Mouse (Mus musculus) neural tube, embryonic 10.5 days (tissue): ENCODE data around the gene Ppa1.
A peak's percentile ranks its signal among the peaks of the same experiment; 100 is the strongest.

Experiments used
- DNase-seq: peaks from one replicate; pipeline ENCODE4 v3.0.0-alpha.2; 2017; ENCODE audit warnings: low spot score; ENCODE audit errors: extremely low spot score

Ppa1 gene

DNA sequence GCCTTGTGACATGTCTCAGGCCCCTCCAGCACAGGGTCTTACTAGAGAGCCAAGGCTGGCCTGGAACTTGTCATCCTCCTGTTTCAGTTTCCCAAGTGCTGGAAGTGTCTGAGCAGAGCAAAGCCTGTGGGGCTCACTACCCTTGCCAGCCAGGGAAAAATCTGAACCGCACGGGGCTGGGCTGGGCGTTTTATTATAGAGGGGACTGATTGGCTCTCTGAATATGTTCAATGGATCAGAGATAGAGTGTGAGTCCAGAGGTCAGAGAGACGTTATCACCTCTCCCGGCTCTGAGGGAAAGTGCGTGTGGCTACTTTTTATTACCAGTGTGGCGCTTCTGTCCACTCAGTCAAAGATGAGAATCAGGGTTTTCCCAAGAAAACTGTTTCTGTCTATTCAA is 1.8 kb upstream of the Ppa1 start:
- no peak for DNase-seq

DNA sequence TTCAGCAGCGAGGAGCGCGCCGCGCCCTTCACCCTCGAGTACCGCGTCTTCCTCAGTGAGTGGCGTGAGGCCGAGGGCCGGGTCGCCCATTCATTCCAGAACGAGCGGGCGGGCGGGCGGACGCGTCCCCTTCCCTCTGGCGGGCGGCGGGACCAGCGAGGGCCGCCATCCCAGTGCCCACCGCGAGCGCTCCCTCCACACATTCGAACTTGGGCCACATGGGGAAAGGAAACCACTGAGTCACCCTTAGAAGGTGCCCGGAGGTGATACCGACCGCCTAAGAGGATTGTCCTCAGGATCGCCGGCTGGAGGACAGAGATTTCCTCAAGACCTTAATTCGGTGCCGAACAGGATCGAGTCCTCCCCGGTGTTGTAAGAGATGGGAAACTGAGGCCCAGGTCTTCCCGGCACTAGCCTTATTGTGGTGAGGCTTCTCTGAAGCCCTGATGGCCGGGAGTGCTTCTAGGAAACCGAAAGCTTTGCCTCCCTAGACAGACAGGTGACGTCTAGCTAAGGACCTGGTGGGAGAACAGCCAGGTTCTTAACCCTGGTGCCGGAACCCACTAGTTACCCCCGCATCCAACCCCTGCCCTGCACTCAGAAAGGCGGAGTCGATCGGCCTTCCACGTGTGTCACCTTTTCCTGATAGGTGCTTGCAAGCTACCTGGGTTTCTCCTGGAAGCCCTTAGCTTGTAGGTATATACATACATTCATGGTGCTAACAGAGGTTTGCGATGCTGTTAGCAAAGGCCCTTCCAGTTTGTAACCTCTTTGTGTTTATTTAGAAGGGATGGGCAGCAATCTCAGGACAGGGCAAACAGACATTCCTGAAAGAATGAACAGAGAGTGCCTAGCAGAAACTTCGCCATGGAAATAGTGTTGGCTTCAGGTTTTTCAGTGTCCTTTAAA is 639 bp downstream of the Ppa1 start:
- DNase-seq, result no peak

DNA sequence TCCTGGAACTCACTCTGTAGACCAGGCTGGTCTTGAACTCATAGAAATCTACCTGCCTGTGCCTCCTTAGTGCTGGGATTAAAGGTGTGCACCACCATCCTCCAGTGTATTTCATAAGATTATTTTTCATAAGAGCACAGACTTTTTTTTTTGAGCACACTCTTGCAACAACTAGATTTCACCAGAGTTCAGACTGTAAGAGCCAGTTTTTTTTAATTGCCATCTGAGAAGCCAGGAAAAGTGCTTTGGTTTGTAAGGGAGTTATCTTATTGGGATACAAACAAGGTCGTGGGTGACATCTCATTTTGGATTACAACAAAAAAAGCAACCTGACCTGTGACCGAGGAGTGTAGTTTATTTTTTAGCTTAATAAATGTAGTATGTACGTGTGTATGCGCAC is 5.8 kb downstream of the Ppa1 start:
- DNase-seq, result no peak

DNA sequence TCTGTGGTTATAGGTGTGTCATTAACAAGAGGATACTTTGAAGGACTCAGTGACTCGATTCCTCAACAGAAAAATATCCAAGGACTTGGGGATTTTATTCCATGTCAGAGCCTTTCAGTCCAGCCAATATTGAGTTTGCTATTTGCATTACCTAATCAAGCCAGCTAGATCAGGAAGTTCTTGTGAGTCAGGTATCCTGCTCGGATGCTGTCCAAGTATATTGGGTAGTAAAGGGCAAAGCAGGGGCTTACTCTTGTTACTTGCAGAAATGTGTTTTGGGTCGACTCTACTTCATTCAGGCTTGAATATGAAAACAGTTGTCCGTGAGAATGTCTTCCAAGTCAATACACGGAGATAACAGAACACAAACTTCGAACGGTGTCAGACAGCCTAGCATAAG is 6.3 kb downstream of the Ppa1 start:
- no peak for DNase-seq

DNA sequence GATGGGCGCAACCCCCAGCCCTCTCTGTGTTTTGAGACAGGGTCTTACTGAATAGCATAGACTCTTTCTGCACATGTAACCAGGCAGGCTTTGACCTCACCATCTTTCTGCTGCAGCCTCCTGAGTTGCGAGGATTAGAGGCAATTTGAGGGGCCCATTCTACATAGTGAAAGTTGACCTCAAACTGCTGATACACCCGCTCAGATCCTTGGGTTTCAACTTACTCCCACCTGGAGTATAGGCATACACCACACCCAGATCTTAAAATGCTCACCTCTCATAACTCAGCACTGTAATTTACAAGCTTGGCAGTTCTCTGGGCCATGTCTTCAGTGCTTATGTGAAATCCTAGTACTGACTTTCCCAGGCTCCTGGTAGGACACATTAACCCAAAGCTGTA is 6.8 kb downstream of the Ppa1 start:
- DNase-seq, result no peak

DNA sequence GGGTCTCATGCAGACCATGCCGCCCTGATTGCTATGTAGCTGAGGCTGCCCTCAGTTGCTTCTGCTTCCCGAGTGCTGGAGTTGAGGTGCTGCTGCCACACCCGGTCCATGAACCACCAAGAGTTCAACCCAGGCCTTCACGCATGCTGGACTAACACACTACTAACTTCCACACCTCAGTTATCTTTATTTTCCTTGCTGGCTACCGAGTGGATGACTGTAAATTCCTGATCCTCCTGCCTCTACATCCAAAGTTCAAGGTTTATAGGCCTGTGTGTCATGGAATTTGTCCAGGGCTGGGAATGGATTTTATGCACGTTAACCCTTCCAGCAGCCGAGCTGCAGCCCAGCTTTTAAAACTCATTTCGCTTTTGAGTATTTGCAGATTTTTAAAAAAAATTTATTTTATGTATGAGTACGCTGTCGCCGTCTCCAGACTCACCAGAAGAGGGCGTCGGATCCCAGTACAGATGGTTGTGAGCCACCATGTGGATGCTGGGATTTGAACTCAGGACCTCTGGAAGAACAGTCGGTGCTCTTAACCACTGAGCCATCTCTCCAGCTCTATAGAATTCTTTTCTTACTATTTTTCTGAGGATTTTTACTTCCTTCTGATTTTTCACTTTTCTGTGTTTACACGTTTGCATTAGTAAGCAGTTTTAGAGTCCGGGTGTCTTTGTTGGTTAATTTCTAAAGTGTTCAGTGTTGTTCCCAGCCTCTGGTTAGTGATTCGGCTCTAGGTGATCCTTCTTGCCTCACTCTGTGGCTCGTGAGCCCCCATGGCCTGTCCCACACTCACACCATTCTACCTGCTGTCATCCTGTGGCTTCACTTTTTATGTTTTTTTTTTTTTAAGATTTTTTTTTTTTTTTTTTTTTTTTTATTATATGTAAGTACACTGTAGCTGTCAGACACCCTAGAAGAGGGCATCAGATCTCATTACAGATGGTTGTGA is 8.9 kb downstream of the Ppa1 start:
- no peak for DNase-seq

DNA sequence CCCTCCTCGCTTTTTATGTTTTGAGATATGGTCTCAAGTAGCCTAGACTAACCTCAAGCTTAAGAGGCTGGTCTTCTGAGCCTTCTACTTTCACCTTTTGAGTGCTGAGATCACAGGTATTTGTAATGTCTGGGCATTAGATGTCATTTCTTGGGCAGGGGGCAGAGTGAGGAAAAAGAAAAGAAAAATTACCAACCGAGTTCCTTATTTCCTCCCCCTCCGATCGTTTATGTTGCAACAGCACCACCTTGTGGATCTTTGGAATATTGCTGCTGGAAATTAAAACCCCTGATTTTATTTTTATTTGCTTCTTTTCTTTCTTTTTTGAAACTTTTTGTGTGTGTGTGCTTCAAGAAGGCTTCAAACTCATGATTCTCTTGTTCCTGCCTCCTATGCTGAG is 9.6 kb downstream of the Ppa1 start:
- DNase-seq, result peak; percentile 47

DNA sequence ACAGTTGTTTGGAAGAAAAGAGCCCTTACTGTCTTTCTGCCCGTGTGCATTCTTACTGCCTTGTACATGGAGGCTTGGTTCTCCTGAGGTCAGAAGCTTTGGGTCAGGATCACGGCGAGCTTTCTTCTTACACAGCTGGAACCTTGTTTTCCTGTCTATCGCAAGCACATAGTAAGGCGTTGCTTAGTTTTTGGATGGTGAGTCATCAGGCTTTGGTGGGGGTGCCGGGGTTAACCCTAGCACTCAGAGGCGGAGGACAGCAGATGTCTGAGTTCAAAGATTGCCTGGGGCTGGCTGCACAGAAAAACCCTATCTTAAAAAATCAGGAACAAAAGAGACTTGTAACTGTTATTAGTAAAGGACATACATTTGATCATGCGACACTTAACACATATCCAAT is 13.5 kb downstream of the Ppa1 start:
- DNase-seq, result no peak

DNA sequence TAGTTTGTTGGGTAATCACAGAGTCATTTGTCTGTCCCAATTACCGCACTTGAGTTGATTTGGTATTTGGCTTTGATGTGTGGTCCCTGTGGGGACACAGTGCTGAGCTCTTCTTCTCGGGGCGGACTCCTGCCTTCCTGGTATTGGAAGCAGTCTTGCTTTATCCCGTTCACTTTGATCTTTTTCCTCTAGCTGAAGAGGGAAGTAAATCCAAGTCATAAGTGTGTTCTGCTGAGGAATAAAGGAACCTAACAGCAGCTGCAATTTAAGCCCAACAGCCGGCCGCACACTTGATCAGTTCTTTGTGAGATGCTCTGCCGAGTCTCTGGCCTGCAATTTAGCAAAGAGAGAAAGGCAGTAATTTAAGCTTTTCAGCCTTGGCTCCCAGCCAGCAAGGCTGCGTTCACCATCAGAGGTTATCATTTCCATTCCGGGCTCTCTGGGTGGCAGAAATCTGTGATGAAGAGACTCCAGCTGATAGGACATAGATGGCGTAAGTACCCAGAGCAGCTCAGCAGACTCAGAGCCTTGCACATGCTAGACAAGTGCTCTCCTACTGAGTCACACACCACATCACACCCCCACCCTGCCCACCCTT is 14.1 kb downstream of the Ppa1 start:
- no peak for DNase-seq

DNA sequence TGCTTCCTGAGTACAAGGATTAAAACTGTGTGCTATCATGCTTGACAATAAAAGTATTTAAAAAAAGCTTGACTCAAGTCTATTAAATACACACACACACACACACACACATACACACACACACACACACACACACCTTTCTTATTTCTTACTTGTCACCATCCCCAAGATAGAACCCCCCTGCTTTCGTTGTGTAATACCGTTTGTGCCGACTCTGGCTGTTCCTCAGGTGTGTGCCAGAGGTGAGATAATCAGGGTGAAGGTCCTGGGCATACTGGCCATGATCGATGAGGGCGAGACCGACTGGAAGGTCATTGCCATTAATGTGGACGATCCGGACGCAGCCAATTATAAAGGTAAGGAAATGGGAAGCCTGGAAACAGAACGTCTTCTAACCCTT is 16.8 kb downstream of the Ppa1 start:
- no peak for DNase-seq

DNA sequence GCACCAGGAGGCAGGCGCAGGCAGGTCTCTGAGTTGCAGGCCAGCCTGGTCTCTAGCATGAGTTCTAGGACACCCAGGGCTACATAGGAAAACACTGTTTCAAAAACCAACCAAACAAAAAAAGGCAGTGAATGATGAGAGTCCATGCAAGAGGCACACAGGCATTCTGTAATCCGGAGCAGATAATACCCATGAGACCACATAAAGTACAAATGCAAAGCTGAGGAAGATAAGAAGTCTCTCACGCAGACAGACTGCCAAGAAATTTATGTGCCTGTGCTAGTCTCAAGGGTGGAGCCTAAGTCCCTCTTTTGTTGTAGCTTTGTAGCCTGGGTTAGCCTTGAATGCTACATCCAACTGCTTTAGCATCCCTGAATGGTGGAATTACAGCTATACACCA is 17.3 kb downstream of the Ppa1 start:
- DNase-seq, result no peak

DNA sequence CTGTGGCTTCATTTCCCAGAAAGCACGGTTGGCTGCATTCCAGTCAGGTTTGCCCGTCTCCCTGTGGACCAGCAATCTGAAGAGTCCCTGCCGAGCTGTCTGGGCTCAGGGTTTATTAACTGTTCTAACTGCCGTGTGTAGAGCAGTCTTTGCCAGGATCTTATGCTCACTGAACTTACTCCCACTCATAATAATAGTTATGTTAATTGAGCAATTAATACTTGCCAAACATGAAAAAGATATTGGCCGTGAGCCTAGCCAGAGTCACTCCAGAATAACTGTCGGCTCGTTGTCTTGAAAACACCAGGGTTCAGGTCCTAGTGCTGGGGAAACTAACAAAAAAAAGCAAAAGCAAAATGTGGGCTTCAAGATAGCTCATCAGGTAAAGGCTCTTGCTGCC is 20.9 kb downstream of the Ppa1 start:
- DNase-seq, result no peak

DNA sequence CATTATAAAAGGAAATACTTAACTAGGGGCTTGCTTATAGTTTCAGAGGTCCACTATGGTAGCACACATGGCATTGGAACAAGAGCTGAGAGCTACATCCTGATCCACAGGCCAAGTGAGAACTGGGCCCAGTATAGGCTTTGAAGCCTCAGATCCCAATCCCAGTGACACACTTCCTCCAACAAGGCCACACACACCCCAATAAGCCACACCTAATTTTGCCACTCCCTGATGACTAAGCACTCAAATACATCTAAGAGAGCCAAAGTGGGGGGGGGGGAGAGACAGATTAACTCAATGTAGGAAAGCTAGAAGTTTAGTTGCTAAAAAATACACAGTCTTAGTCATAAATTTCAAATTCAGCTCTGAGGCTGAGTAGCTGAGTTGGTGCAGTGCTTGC is 21.5 kb downstream of the Ppa1 start:
- DNase-seq, result no peak

DNA sequence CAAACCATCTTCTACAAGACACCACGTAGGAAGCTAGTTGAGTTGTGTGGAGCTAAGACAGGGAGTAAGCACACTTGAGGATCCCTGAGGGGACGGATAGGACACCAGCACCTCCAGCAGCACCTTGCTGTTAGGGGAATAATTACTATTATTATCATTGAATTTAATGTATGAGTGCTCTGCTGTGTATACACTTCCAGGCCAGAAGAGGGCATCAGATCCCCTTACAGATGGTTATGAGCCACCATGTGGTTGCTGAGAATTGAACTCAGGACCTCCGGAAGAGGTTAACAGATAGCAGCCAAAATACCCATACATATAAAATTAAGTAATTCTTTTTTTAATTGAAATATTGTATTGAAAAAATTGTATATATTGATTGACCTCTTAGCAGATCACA is 22.4 kb downstream of the Ppa1 start:
- no peak for DNase-seq

DNA sequence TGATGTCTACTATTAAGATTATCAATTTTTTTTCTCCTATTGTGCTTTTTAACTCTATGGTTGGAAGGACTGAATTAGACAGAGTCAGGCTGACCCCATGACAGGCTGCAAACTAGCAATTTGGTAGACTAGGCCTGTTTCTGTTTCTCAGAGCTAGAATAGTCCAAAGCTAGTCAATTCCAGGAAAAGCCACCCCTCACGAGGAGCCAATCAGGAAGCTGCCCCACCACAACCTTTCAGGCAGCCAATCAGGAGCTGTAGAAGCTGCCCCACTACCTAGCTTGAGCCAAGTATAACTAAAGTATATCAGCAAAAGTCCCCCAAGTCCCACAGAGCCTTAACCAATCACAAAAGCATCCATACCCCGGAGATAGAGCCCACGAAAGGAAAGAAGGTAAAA is 27.6 kb downstream of the Ppa1 start:
- DNase-seq, result no peak

DNA sequence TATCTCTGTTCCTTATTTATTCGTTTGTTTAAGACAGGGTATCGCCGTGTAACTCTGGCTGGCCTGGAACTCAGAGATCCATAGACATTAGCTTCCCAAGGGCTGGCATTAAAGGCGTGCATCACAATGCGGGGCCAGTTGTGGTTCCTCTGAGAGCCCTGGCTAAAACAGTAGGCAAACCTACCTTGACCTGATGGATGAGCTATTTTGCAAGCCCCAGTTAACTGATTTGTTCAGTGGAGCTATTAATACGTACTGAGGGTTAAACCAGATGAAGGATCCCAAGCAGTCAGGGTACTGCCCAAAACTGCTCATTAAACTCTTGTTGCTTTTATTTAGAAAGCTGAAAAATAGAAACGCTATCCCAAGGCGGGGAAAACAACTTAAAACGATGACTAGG is 31.2 kb downstream of the Ppa1 start:
- no peak for DNase-seq

DNA sequence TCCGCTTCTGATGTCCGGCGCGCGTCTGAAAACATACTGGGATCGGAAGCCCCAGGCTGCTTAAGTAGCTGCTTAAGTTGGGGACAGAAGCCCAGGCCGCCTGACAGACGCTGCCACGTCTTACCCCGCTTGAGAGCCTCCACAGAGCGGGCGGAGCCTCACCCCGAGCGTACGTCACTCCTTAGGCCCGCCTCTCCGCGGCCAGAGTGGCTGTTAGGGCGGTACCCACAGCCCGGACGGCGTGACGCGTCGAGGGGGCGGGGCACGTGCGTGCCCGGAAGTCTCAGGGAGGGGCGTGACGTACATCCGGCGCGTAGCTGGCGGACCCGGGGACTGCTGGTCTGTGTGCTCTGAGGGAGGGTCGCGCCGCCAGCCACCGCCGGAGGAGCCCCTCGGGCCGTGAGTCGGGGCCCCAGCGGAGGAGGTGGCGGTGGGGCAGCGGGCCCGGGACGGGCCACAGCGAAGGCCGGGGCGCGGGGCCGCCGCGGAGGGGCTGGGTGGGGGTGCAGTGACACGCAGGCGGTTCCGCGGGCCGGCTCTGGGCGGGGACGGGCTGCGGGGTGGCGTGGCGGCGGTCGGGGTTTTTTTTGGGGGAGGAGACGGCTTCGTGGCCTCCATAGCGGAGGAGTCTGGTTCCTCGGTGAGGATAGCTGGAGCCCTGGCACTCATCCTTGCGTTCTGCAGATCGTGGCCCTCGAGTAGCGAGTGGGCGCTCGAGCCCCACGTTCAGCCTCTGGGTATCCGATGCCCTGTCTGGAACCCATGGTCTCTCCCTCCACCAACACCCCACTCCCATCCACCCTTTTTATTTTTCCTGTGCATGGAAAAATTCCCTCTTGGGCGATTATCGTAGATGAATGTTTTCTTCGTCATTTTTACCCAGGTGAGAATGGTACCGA is 31.9 kb downstream of the Ppa1 start, which contains the start of gene Sar1a:
Sar1a (plus strand) TSS at position 285 of the 899 bp plus-strand sequence.
- DNase-seq, result peak; percentile 100

DNA sequence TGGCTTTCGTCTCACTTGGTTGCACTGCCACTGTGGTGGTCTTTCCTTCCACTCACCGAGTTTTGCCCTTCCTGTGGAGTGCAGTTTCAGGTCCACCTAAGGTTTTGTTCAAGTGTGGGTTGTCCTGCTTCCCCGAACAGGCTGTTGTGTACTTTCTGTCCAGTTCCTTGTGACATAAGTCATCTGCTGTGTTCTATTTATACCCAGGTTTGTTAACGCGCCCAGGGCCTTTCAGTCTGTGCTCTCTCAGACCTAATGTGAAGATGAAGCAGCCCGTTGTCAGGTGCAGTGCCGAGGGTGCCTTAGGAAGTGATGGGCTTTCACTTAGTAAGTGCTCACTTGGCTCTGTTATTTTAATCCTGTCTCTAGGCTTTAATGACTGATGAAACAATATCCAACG is 41.1 kb downstream of the Ppa1 start:
- no peak for DNase-seq

DNA sequence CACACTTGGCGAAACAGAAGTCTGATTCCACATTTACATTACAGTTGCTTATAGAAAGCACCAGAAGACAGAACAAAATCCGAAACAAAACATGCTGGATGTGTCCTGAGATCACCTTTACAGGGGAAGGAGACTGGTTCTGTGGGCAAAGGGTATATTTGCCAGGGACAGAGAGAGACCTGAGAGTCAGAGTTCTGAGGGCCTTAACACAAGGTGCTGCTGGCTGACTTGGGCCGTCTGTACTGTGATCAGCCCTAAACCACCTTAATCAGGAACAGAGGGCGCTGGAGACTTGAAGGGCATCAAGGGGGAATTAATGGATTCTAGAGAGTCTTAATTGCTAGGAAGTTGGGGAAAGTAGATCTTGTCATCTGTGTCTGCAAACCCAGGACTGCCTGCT is 45.2 kb downstream of the Ppa1 start:
- no peak for DNase-seq

DNA sequence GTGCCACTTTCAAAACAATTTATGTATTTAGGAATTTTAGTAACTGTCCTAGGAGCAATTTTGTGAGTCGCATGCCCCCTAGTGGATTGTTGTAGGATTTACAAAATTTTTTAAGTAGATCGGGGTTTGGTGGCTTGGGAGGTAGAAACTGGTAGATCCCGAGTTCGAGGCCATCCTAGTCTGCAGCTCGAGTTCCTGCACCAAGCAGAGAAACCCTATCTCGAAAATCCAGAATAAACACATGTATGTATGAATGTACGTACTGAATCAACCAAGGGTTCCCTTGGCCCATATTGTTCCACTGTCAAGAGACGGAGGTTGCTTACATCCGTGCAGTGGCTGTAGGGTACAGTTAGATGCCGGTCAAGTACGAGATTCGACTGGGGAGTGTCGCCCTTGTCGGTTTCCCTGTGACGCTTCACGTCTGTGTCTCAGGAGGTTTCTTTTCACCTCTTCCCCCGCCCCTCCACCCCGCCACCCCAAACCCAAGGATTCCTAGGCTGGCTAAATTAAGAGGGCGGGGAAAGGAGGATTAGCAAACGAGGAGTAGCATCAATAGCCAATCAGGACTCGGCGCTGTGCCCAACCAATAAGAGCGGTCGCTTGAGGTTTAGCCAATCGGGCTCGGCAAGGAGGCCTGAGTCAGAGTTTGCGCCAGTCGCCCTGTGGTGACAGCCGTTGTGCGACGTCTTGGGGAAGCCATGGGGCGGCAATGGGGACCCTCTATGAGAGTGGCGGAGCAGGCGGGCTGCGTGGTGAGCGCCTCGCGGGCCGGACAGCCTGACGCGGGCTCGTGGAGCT is 46.7 kb downstream of the Ppa1 start, which contains the start of gene Tysnd1:
Tysnd1 (plus strand) TSS at position 645 of the 801 bp plus-strand sequence.
- DNase-seq, result peak; percentile 91
